22 mouse cellular contexts compared by ENCODE assay signal in the genomic region with DNA sequence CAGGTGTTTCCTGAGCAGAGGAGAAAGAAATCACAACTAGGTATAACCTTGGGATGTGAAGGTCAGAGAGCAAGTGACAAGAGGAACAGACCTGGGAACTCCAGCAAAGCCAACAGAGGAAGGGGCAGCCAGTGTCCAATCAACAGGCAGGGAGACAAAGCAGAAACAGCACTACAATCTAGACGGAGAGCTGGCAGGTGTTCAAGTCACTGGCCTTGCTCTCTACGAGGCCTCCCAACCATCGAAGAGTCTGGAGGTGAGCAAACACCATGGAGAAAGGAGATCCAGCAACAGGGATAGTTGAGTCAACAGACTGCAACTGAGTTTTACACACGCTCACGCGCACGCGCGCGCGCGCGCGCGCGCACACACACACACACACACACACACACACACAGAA. TPM values are rescaled to one million over a fixed set of nuclear protein-coding genes. Genes with fewer than 3 reads are reported as not detected.
A peak's percentile ranks its signal among the peaks of the same experiment; 100 is the strongest.
DNase-seq lines count a peak whose midpoint lies in the region; ATAC-seq lines count a peak whose summit lies in the region.
"Had no signal": no experiment of that assay in that cellular context is flagged by ENCODE, and none has a peak within 500 bp of the region (broad histone marks: within the 10 kb centered on the region; RNA-seq: fewer than 3 reads in every experiment).

No protein-coding gene starts in this region.

- DNase-seq in heart, postnatal 36 days, result no peak
- no peak for DNase-seq in limb, embryonic 10.5 days (ENCODE audit: low spot score)
- peak; percentile 57 for DNase-seq in adrenal gland, postnatal 25 days
- DNase-seq in embryo, embryonic 10 days (ENCODE audit: low spot score), result no peak
- no peak for DNase-seq in lung, postnatal 10 days
- DNase-seq: cerebellum, adult 18-20 months; cerebellum, postnatal 36 days; midbrain, embryonic 14.5 days; thymus, postnatal 36 days had no signal

- intact Hi-C loops in heart, postnatal 36 days (cut with DNase I), result no loop called here

- H3K9me3 ChIP-seq in heart, embryonic 13.5 days, result no peaks in the 10 kb centered on the region
- H3K9me3 ChIP-seq in limb, embryonic 12.5 days, result no peaks in the 10 kb centered on the region
- no peaks in the 10 kb centered on the region for H3K9me3 ChIP-seq in limb, embryonic 10.5 days (replicated peaks)
- H3K9me3 ChIP-seq: hindbrain, embryonic 13.5 days; limb, embryonic 15.5 days had no signal

- no peak overlapping the region for H3K9ac ChIP-seq in heart, embryonic 13.5 days
- H3K9ac ChIP-seq in limb, embryonic 12.5 days (replicated peaks), result no peak overlapping the region
- H3K9ac ChIP-seq: hindbrain, embryonic 13.5 days; limb, embryonic 15.5 days had no signal

- no peak for ATAC-seq in heart, embryonic 13.5 days (ENCODE audit: extremely low read depth, insufficient number of reproducible peaks, low FRiP score, low TSS enrichment)
- no peak for ATAC-seq in limb, embryonic 12.5 days (ENCODE audit: insufficient number of reproducible peaks, insufficient read depth, low FRiP score, low TSS enrichment, low read depth)
- ATAC-seq in granulocyte monocyte progenitor cell, adult 5-6 weeks (replicated peaks; ENCODE audit: poor library complexity, severe bottlenecking), result peak; percentile 16; the same call in 1 of the 2 replicates
- ATAC-seq: forebrain, embryonic 16.5 days; intestine, embryonic 16.5 days; lung, postnatal 0 days; Patski had no signal

- WGBS in heart, embryonic 13.5 days, result 82% methylated on average over 16 of the region's 16 CpGs
- 96% methylated on average over 16 of the region's 16 CpGs for WGBS in limb, embryonic 12.5 days
- 90% methylated on average over 16 of the region's 16 CpGs for WGBS in limb, embryonic 10.5 days

- H3K4me3 ChIP-seq in heart, embryonic 13.5 days, result no peak overlapping the region
- no peak overlapping the region for H3K4me3 ChIP-seq in limb, embryonic 12.5 days (replicated peaks)
- no peak overlapping the region for H3K4me3 ChIP-seq in limb, embryonic 10.5 days
- H3K4me3 ChIP-seq: hindbrain, embryonic 13.5 days; layer of hippocampus, adult 2 months; left cerebral cortex, adult 2 months; limb, embryonic 15.5 days; myocyte had no signal

- peaks cover 65% of the 10 kb centered on the region for H3K4me1 ChIP-seq in heart, embryonic 13.5 days
- H3K4me1 ChIP-seq in limb, embryonic 12.5 days (replicated peaks), result peaks cover 42% of the 10 kb centered on the region
- peaks cover 38% of the 10 kb centered on the region for H3K4me1 ChIP-seq in limb, embryonic 10.5 days
- H3K4me1 ChIP-seq: hindbrain, embryonic 13.5 days had no signal

- no peaks in the 10 kb centered on the region for H3K27me3 ChIP-seq in heart, embryonic 13.5 days (replicated peaks)
- no peaks in the 10 kb centered on the region for H3K27me3 ChIP-seq in limb, embryonic 12.5 days
- no peaks in the 10 kb centered on the region for H3K27me3 ChIP-seq in limb, embryonic 10.5 days (ENCODE audit: low read depth, poor library complexity, severe bottlenecking)
- H3K27me3 ChIP-seq: limb, embryonic 15.5 days; Patski had no signal

- no peaks in the 10 kb centered on the region for H3K36me3 ChIP-seq in heart, embryonic 13.5 days
- peaks cover 17% of the 10 kb centered on the region; the same call in 1 of the 2 replicates for H3K36me3 ChIP-seq in limb, embryonic 12.5 days
- peaks cover 8% of the 10 kb centered on the region for H3K36me3 ChIP-seq in limb, embryonic 10.5 days
- H3K36me3 ChIP-seq: hindbrain, embryonic 13.5 days had no signal

- no peak overlapping the region for H3K4me2 ChIP-seq in heart, embryonic 13.5 days
- no peak overlapping the region; the same call in 1 of the 2 replicates for H3K4me2 ChIP-seq in limb, embryonic 12.5 days
- H3K4me2 ChIP-seq: hindbrain, embryonic 13.5 days; limb, embryonic 15.5 days had no signal

- H3K27ac ChIP-seq in heart, embryonic 13.5 days (replicated peaks), result peak overlapping the region; percentile 71
- H3K27ac ChIP-seq in limb, embryonic 12.5 days, result peak overlapping the region; percentile 54; the same call in 1 of the 2 replicates
- H3K27ac ChIP-seq in limb, embryonic 10.5 days, result no peak overlapping the region
- H3K27ac ChIP-seq: hindbrain, embryonic 13.5 days; kidney, postnatal 0 days; left cerebral cortex, adult 2 months had no signal

RNA-seq across cellular contexts. Expression of a gene that starts 24.6 kb away (rescaled TPM):
- 14.5 and 15.2 TPM in 2 replicates for polyA plus RNA-seq in heart, embryonic 13.5 days (2015; fragmentation: Nextera tagmentation; extraction: Ambion mirVana)
- total RNA-seq in heart, postnatal 36 days (2021), result 10 to 100 TPM; 18.9 to 24.0 TPM
- polyA plus RNA-seq in limb, embryonic 12.5 days (2016; fragmentation: Nextera tagmentation; extraction: Ambion mirVana), result 49.6 and 51.9 TPM in 2 replicates
- polyA plus RNA-seq in limb, embryonic 10.5 days (2016; fragmentation: Nextera tagmentation; extraction: Ambion mirVana), result 28.2 and 35.6 TPM in 2 replicates
- 52.2 and 71.1 TPM in 2 replicates for total RNA-seq in adrenal gland, postnatal 25 days (2021)
- 26.9 TPM in 2 replicates for total RNA-seq in granulocyte monocyte progenitor cell, adult 5-6 weeks (2014; fragmentation: Nextera tagmentation)
- total RNA-seq in granulocyte monocyte progenitor cell, adult 5-6 weeks (2017), result 13.0 and 13.1 TPM in 2 replicates
